ENCODE assay signal across 9 mouse cellular contexts in genomic region chr10:61715996-61716864, GRCm38 (mm10). TPM values are rescaled to one million over a fixed set of nuclear protein-coding genes. Genes with fewer than 3 reads are reported as not detected.
A peak's percentile ranks its signal among the peaks of the same experiment; 100 is the strongest.
DNase-seq lines count a peak whose midpoint lies in the region; ATAC-seq and TF ChIP-seq lines count a peak whose summit lies in the region.
"Had no signal": no experiment of that assay in that cellular context is flagged by ENCODE, and none has a peak within 500 bp of the region (broad histone marks: within the 10 kb centered on the region; RNA-seq: fewer than 3 reads in every experiment).

No protein-coding gene starts in this region.

- no peak for DNase-seq in testis, postnatal 14 days (ENCODE audit: low spot score)
- DNase-seq in liver, embryonic 14.5 days (ENCODE audit: low read depth in 3 of 3, low spot score in 3 of 3), result no peak
- DNase-seq in stomach, postnatal 0 days (ENCODE audit: low spot score), result no peak
- no peak for DNase-seq in layer of hippocampus, adult 2 months (ENCODE audit: low spot score in 2 of 2)
- DNase-seq in thymus, postnatal 4 days, result no peak
- DNase-seq in ovary, postnatal 10 days (ENCODE audit: low spot score), result no peak

- H3K4me2 ChIP-seq in liver, embryonic 14.5 days (ENCODE audit: low read depth), result peak overlapping the region; percentile 66
- peak overlapping the region; percentile 90 for H3K4me2 ChIP-seq in stomach, postnatal 0 days (replicated peaks; ENCODE audit: low read depth)

- H3K27ac ChIP-seq in testis, adult 2 months (ENCODE audit: control insufficient read depth, insufficient read depth, low read depth, low read length), result peak overlapping the region; percentile 63
- no peak overlapping the region for H3K27ac ChIP-seq in liver, embryonic 14.5 days
- H3K27ac ChIP-seq in stomach, postnatal 0 days (replicated peaks), result no peak overlapping the region
- H3K27ac ChIP-seq in layer of hippocampus, adult 2 months, result no peak overlapping the region

- H3K4me1 ChIP-seq in testis, adult 2 months (ENCODE audit: control insufficient read depth, insufficient read depth, low read length), result peaks cover 16% of the 10 kb centered on the region
- peaks cover 0 to 8% of the 10 kb centered on the region in 2 experiments; a peak in 2 of 4 replicates for H3K4me1 ChIP-seq in liver, embryonic 14.5 days (replicated peaks; ENCODE audit: control insufficient read depth in 2 of 2, insufficient read depth in 2 of 2, low read length in 1 of 2)
- no peaks in the 10 kb centered on the region for H3K4me1 ChIP-seq in stomach, postnatal 0 days (replicated peaks; ENCODE audit: control insufficient read depth, insufficient read depth)

- no peaks in the 10 kb centered on the region for H3K36me3 ChIP-seq in testis, adult 2 months (ENCODE audit: control insufficient read depth, insufficient read depth, low read length)
- no peaks in the 10 kb centered on the region for H3K36me3 ChIP-seq in liver, embryonic 14.5 days (replicated peaks; ENCODE audit: control insufficient read depth, insufficient read depth, low read depth)
- H3K36me3 ChIP-seq in stomach, postnatal 0 days (ENCODE audit: control insufficient read depth, insufficient read depth, low read length), result no peaks in the 10 kb centered on the region

- H3K27me3 ChIP-seq in testis, adult 2 months (ENCODE audit: control insufficient read depth, insufficient read depth, low read length), result no peaks in the 10 kb centered on the region
- H3K27me3 ChIP-seq in liver, embryonic 14.5 days (ENCODE audit: control insufficient read depth, insufficient read depth, low read length), result no peaks in the 10 kb centered on the region; the same call in 1 of the 2 replicates
- H3K27me3 ChIP-seq in stomach, postnatal 0 days (ENCODE audit: control insufficient read depth, insufficient read depth, low read length), result no peaks in the 10 kb centered on the region

- H3K9me3 ChIP-seq in liver, embryonic 14.5 days (ENCODE audit: control insufficient read depth, low read length), result no peaks in the 10 kb centered on the region
- H3K9me3 ChIP-seq in stomach, postnatal 0 days (ENCODE audit: control insufficient read depth, low read length), result no peaks in the 10 kb centered on the region

- peak overlapping the region; percentile 92 for H3K4me3 ChIP-seq in testis, adult 2 months (ENCODE audit: control insufficient read depth, low read depth, low read length)
- H3K4me3 ChIP-seq in liver, embryonic 14.5 days (ENCODE audit: insufficient read depth in 1 of 2, low read depth in 2 of 2, low read length in 2 of 2), result no peak overlapping the region
- H3K4me3 ChIP-seq in stomach, postnatal 0 days (ENCODE audit: low read depth, low read length), result peak overlapping the region; percentile 61
- H3K4me3 ChIP-seq in layer of hippocampus, adult 2 months, result no peak overlapping the region; the same call in 1 of the 2 replicates

- no peak for TF ChIP-seq CTCF in testis, adult 2 months (IDR thresholded peaks at IDR 0.05; ENCODE audit: control insufficient read depth, insufficient read depth, insufficient replicate concordance, low read depth, low read length)
- TF ChIP-seq CTCF in liver, embryonic 14.5 days (IDR thresholded peaks at IDR 0.05; ENCODE audit: low read depth), result no peak
- no peak for TF ChIP-seq CTCF in stomach, postnatal 0 days (IDR thresholded peaks at IDR 0.05; ENCODE audit: low read depth)
- TF ChIP-seq CTCF in layer of hippocampus, adult 2 months (conservative IDR thresholded peaks at IDR 0.05), result no peak

- ATAC-seq in granulocyte monocyte progenitor cell, adult 5-6 weeks (replicated peaks; ENCODE audit: poor library complexity, severe bottlenecking), result peak; percentile 73
- ATAC-seq in liver, embryonic 14.5 days (ENCODE audit: insufficient read depth), result no peak
- peak; percentile 19; the same call in 1 of the 2 replicates for ATAC-seq in stomach, postnatal 0 days (ENCODE audit: low FRiP score, low TSS enrichment)
- ATAC-seq: inflammation-experienced regulatory T-cells, adult 6 months had no signal

- 0 out of 2 replicates have a peak, but pooled peaks have one; percentile 26 for TF ChIP-seq POLR2A in testis, adult 2 months (IDR thresholded peaks at IDR 0.05; ENCODE audit: control insufficient read depth, low read depth, low read length)

- 59% methylated on average over 7 of the region's 7 CpGs for WGBS in liver, embryonic 14.5 days (ENCODE audit: insufficient replicate concordance)
- 75% methylated on average over 7 of the region's 7 CpGs for WGBS in stomach, postnatal 0 days

- no peak for TF ChIP-seq EP300 in liver, embryonic 14.5 days (IDR thresholded peaks at IDR 0.05; ENCODE audit: low read depth)
- no peak for TF ChIP-seq EP300 in stomach, postnatal 0 days (optimal IDR thresholded peaks at IDR 0.05)

- no peak overlapping the region for H3K9ac ChIP-seq in liver, embryonic 14.5 days (replicated peaks)
- no peak overlapping the region for H3K9ac ChIP-seq in stomach, postnatal 0 days (ENCODE audit: low read length)

RNA-seq across cellular contexts. Expression of gene Aifm2, which starts 1.2 kb away (rescaled TPM):
- polyA plus RNA-seq in testis, adult 2 months (2012; rRNA removed), result 23.0 and 28.8 TPM in 2 replicates
- 5.0 and 9.0 TPM in 2 replicates for total RNA-seq in granulocyte monocyte progenitor cell, adult 5-6 weeks (2014; fragmentation: Nextera tagmentation)
- total RNA-seq in granulocyte monocyte progenitor cell, adult 5-6 weeks (2017), result 6.5 and 6.6 TPM in 2 replicates
- polyA plus RNA-seq in liver, embryonic 14.5 days (2012; rRNA removed), result 1.4 and 2.1 TPM in 2 replicates
- polyA plus RNA-seq in liver, embryonic 14.5 days (2014; fragmentation: Nextera tagmentation; extraction: Ambion mirVana), result 2.7 and 3.2 TPM in 2 replicates
- polyA plus RNA-seq in stomach, postnatal 0 days (2015; fragmentation: Nextera tagmentation; extraction: Ambion mirVana), result 9.2 and 9.4 TPM in 2 replicates
- total RNA-seq in layer of hippocampus, adult 2 months (2021), result 1 to 10 TPM; 7.1 to 7.8 TPM

RNA-seq across cellular contexts. Expression of gene Tysnd1, which starts 20.9 kb away (rescaled TPM):
- polyA plus RNA-seq in testis, adult 2 months (2012; rRNA removed), result 16.3 and 21.3 TPM in 2 replicates
- total RNA-seq in granulocyte monocyte progenitor cell, adult 5-6 weeks (2014; fragmentation: Nextera tagmentation), result 14.7 and 19.2 TPM in 2 replicates
- 20.3 and 24.8 TPM in 2 replicates for total RNA-seq in granulocyte monocyte progenitor cell, adult 5-6 weeks (2017)
- 16.2 and 20.9 TPM in 2 replicates for polyA plus RNA-seq in liver, embryonic 14.5 days (2012; rRNA removed)
- 13.9 and 14.2 TPM in 2 replicates for polyA plus RNA-seq in liver, embryonic 14.5 days (2014; fragmentation: Nextera tagmentation; extraction: Ambion mirVana)
- polyA plus RNA-seq in stomach, postnatal 0 days (2015; fragmentation: Nextera tagmentation; extraction: Ambion mirVana), result 18.5 and 20.9 TPM in 2 replicates
- 10 to 100 TPM; 23.3 to 23.8 TPM for total RNA-seq in layer of hippocampus, adult 2 months (2021)

RNA-seq across cellular contexts. Expression of gene Sar1a, which starts 36.1 kb away (rescaled TPM):
- polyA plus RNA-seq in testis, adult 2 months (2012; rRNA removed), result 88.5 and 101 TPM in 2 replicates
- 79.8 and 111 TPM in 2 replicates for total RNA-seq in granulocyte monocyte progenitor cell, adult 5-6 weeks (2014; fragmentation: Nextera tagmentation)
- total RNA-seq in granulocyte monocyte progenitor cell, adult 5-6 weeks (2017), result 88.5 and 108 TPM in 2 replicates
- 31.7 and 39.0 TPM in 2 replicates for polyA plus RNA-seq in liver, embryonic 14.5 days (2012; rRNA removed)
- polyA plus RNA-seq in liver, embryonic 14.5 days (2014; fragmentation: Nextera tagmentation; extraction: Ambion mirVana), result 78.7 and 80.1 TPM in 2 replicates
- 135 and 146 TPM in 2 replicates for polyA plus RNA-seq in stomach, postnatal 0 days (2015; fragmentation: Nextera tagmentation; extraction: Ambion mirVana)
- 100 to 1,000 TPM; 117 to 124 TPM for total RNA-seq in layer of hippocampus, adult 2 months (2021)

Comparison
In these comparisons a context has a peak if more than half of its experiments do, and no peak if none do; other contexts are left out.
1. H3K4me3 ChIP-seq: peak in testis, adult 2 months (single experiment) and stomach, postnatal 0 days (single experiment); none in liver, embryonic 14.5 days (0 of 2) and layer of hippocampus, adult 2 months (single experiment).